Mouse (Mus musculus) forebrain, embryonic 16.5 days (tissue): ENCODE data around the gene Cacng3. TPM values are rescaled to one million over a fixed set of nuclear protein-coding genes. Genes with fewer than 3 reads are reported as not detected.

ENCODE experiments used
- ATAC-seq: fragments of 200-750 bp; cut with Nextera tagmentation; 2 replicates; pipeline ENCODE4 v1.8.0; 2017; ENCODE audit warnings: mild to moderate bottlenecking, moderate library complexity
- H3K27ac ChIP-seq: fragments of 300-500 bp; sonication (generic); 2 replicates; pipeline ENCODE4 v1.5.1; 2014; ENCODE audit warnings: low read length, control low read depth
- H3K27me3 ChIP-seq: fragments of 300-500 bp; sonication (generic); replicated peaks from 2 replicates; pipeline ENCODE4 v1.6.1; 2014; ENCODE audit warnings: low read length; ENCODE audit not compliant: control insufficient read depth, insufficient read depth
- H3K36me3 ChIP-seq: fragments of 300-500 bp; sonication (generic); 2 replicates; pipeline ENCODE4 v1.6.1; 2014; ENCODE audit not compliant: control insufficient read depth, insufficient read depth
- H3K4me1 ChIP-seq: fragments of 300-500 bp; sonication (generic); replicated peaks from 2 replicates; pipeline ENCODE4 v1.6.1; 2014; ENCODE audit warnings: low read length; ENCODE audit not compliant: control insufficient read depth, insufficient read depth
- H3K4me2 ChIP-seq: fragments of 300-500 bp; sonication (generic); 2 replicates; pipeline ENCODE4 v1.6.1; 2014; ENCODE audit warnings: mild to moderate bottlenecking, low read length, control low read depth
- H3K4me3 ChIP-seq: fragments of 300-500 bp; sonication (generic); replicated peaks from 2 replicates; pipeline ENCODE4 v1.5.1; 2014; ENCODE audit warnings: mild to moderate bottlenecking, low read length, control low read depth
- H3K9ac ChIP-seq: fragments of 300-500 bp; sonication (generic); replicated peaks from 2 replicates; pipeline ENCODE4 v1.6.1; 2014; ENCODE audit warnings: low read depth, low read length, control low read depth
- H3K9me3 ChIP-seq: fragments of 300-500 bp; sonication (generic); 2 replicates; pipeline ENCODE4 v1.6.1; 2016; ENCODE audit warnings: low read length; ENCODE audit not compliant: control insufficient read depth
- WGBS: fragments of 180-500 bp; shearing (Covaris S2); extraction: QIAGEN DNeasy Blood & Tissue Kit; methylation state at CpG from one replicate; pipeline ENCODE4 v1.1.7; 2014; 5-methylcytosine and 5-hydroxymethylcytosine counted together
- polyA plus RNA-seq: library from polyadenylated mRNA; unstranded; fragments of >200 nt; fragmentation: Nextera tagmentation; extraction: Ambion mirVana; gene quantifications from 2 replicates; pipeline ENCODE4 v1.2.1, GENCODE M21; 2015

Gene Cacng3
- polyA plus RNA-seq, 1 experiment from 2014 or later, result 12.8 TPM

DNA sequence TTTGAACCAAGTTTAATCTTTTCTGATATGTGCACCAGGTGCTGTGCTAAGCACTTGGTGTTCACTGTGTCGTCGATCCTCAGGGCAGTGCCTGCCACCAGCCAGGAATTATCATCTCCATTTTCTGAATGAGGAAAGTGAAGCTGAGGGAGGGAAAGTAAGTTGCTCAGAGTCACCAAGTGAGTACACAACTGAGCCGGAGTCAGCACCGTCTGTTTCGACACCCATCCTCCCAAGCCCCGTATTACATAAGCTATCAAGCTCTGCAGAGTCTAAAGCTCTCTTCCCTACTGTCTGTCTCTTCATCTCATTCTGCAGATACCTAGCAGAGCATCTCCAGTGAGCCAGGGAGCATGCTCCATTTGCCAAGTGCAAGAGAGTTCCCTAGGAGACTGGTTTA lies 124.8 kb downstream of the Cacng3 start:
- WGBS, result 92% methylated on average over 6 of the region's 6 CpGs
- no peak overlapping the region for H3K4me3 ChIP-seq
- H3K9me3 ChIP-seq, result no peaks in the 10 kb centered on the region
- ATAC-seq, result no peak
- no peak overlapping the region for H3K4me2 ChIP-seq
- no peak overlapping the region for H3K27ac ChIP-seq
- 0 out of 2 replicates have a peak, but pooled peaks cover 3% of the 10 kb centered on the region for H3K4me1 ChIP-seq
- no peaks in the 10 kb centered on the region for H3K36me3 ChIP-seq
- no peaks in the 10 kb centered on the region for H3K27me3 ChIP-seq
- no peak overlapping the region for H3K9ac ChIP-seq

DNA sequence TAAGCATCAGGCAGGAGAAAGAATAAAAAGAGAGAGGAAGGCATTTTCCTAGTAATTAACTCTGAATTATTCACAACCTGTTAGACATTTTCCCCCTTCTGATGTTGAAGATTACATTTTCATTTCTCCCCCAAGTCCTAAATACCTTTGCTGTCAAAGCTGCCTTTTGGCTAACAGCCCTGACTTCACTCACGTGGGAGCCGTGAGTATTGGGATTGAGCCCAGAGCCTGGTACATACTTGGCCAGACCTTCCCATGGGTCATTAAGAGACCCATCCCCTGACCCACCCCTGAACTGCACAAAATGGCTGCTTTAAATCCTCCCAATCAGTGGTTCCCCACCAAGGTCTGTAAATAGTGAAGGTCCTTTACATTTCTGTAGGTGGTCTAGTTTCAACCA lies 130.5 kb downstream of the Cacng3 start:
- Histone ChIP-seq H3K27me3 (no peaks in the 10 kb centered on the region), H3K27ac (no peak overlapping the region), H3K4me2 (no peak overlapping the region), H3K9ac (no peak overlapping the region), H3K9me3 (no peaks in the 10 kb centered on the region), H3K4me1 (peaks cover 8% of the 10 kb centered on the region), H3K4me3 (no peak overlapping the region), H3K36me3 (no peaks in the 10 kb centered on the region)
- no peak for ATAC-seq
- 31% methylated on average over 2 of the region's 2 CpGs for WGBS

DNA sequence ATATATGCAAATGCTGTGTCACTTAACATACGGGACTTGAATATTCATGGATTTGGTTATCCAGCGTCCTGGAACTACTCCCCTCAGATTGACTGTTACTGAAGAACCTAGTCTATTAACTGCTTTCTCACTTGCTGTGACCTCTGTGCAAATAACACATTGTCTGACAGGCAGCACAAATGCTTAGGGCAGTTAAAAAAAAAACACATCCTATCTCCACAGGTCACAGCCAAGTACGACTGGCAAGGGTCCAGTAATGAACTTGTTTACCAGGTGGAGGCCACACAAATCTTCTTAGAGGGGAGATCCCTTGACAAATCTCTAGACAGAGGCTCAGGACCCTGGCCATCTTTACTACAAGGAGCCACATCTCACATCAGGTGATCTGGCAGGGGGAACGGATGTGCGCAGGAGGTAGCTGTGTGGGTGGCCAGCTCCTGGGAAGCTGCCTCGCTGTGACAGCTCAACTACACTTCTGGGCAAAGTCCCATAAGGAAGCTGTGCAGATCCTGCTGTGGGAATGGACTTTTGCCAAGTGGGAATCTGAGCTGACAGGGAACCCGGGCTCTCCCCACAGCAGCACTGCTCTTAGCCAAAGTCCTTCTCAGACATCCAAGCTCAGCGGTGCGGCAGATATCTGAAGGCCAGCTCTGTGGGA lies 133.7 kb downstream of the Cacng3 start:
- Histone ChIP-seq H3K36me3 (no peaks in the 10 kb centered on the region), H3K27me3 (no peaks in the 10 kb centered on the region), H3K9me3 (no peaks in the 10 kb centered on the region), H3K4me2 (no peak overlapping the region), H3K4me1 (peaks cover 8% of the 10 kb centered on the region), H3K27ac (no peak overlapping the region), H3K4me3 (no peak overlapping the region), H3K9ac (no peak overlapping the region)
- 35% methylated on average over 9 of the region's 9 CpGs for WGBS
- peak; percentile 54; the same call in 1 of the 2 replicates for ATAC-seq

DNA sequence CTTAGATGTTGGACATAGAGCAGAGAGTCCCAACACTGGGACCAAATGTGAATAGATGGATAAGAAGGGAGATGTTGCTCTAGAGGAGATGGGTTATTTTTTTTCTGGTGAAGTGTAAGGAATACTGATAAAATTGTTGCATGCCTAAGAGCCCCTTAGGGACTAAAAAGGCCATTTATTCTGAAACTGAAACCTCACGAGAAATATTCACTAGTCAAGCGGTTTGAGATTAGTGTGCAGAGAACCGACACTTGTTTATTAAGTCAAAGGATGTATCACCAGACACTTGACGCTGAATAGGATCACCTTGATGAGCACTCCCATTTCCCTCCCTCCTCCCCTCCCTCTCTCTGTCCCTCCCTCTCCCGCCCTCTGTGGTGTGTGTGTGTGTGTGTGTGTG lies 136.2 kb downstream of the Cacng3 start:
- 87% methylated on average over 5 of the region's 5 CpGs for WGBS
- no peak for ATAC-seq
- Histone ChIP-seq H3K4me2 (no peak overlapping the region), H3K9ac (no peak overlapping the region), H3K9me3 (no peaks in the 10 kb centered on the region), H3K27ac (no peak overlapping the region), H3K4me3 (no peak overlapping the region), H3K36me3 (no peaks in the 10 kb centered on the region), H3K27me3 (no peaks in the 10 kb centered on the region), H3K4me1 (peaks cover 8% of the 10 kb centered on the region)

DNA sequence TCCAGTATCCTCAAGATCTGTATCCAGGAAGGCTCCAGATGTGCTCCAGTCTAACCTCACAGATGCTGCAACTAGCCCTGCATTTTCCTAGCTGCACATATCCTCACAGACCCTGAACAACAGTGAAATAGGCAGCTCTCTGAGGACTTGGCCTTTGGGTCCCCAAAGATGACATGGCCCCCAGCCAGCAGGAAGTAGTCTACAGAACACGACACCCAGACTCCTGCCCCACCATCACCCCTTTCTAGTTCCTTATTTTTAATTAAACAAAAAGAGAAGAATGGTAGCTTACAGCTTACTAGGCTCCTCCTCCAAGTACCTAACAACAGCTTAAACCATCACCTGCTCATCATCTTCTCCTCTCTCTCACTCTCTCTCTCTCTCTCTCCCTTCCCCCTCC lies 143.4 kb downstream of the Cacng3 start:
- no peak overlapping the region for H3K4me3 ChIP-seq
- no peaks in the 10 kb centered on the region for H3K27me3 ChIP-seq
- 56% methylated on average over 1 of the region's 1 CpGs for WGBS
- ATAC-seq, result no peak
- no peaks in the 10 kb centered on the region for H3K36me3 ChIP-seq
- H3K27ac ChIP-seq, result no peak overlapping the region
- H3K4me2 ChIP-seq, result no peak overlapping the region
- no peaks in the 10 kb centered on the region for H3K4me1 ChIP-seq
- no peak overlapping the region for H3K9ac ChIP-seq
- no peaks in the 10 kb centered on the region for H3K9me3 ChIP-seq

DNA sequence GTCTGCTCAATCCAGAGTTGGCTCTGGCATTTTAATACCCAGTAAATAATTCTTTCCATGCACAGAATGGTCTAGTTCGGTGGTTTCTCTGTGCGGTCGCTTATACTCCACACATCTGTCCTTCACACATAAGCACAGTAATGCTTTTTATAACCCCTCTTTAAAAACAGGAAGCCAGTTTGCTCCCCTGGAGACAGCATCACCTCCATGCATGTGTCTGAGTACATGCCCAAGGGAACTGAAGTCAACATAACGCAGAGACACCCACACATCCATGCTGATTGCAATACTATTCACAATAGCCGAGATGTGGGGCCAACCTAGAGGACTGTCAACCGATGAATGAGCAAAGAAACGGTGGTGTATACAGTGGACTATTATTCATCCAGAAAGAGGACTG lies 147.3 kb downstream of the Cacng3 start:
- no peaks in the 10 kb centered on the region for H3K4me1 ChIP-seq

More for the DNA sequence above, 147.3 kb downstream of the Cacng3 start:
- no peak overlapping the region for H3K4me3 ChIP-seq
- H3K36me3 ChIP-seq, result no peaks in the 10 kb centered on the region
- no peak overlapping the region for H3K27ac ChIP-seq
- no peak overlapping the region for H3K9ac ChIP-seq
- 91% methylated on average over 7 of the region's 7 CpGs for WGBS
- no peak overlapping the region for H3K4me2 ChIP-seq
- no peak for ATAC-seq
- H3K27me3 ChIP-seq, result no peaks in the 10 kb centered on the region
- H3K9me3 ChIP-seq, result no peaks in the 10 kb centered on the region
